Mouse (Mus musculus) midbrain, postnatal 0 days (tissue): ENCODE measurements around the gene Tbc1d1. TPM values are rescaled to one million over a fixed set of nuclear protein-coding genes. Genes with fewer than 3 reads are reported as not detected.

Experiments used
- ATAC-seq: fragments of 200-750 bp; cut with Nextera tagmentation; 2 replicates; pipeline ENCODE4 v1.8.0; 2017; ENCODE audit warnings: moderate number of reproducible peaks, mild to moderate bottlenecking, moderate TSS enrichment, moderate library complexity; ENCODE audit not compliant: low FRiP score
- DNase-seq: peaks from one replicate; pipeline ENCODE4 v3.0.0-alpha.2; 2015; ENCODE audit warnings: low spot score
- H3K27ac ChIP-seq: fragments of 300-500 bp; sonication (generic); 2 replicates; pipeline ENCODE4 v1.5.1; 2014; ENCODE audit warnings: low read depth, mild to moderate bottlenecking, low read length, mixed read lengths
- H3K27me3 ChIP-seq: fragments of 300-500 bp; sonication (generic); 2 replicates; pipeline ENCODE4 v1.6.1; 2014; ENCODE audit warnings: low read length, control low read depth, mixed read lengths; ENCODE audit not compliant: insufficient read depth
- H3K36me3 ChIP-seq: fragments of 300-500 bp; sonication (generic); 2 replicates; pipeline ENCODE4 v1.6.1; 2014; ENCODE audit warnings: low read length, control low read depth, mixed read lengths; ENCODE audit not compliant: insufficient read depth
- H3K4me1 ChIP-seq: fragments of 300-500 bp; sonication (generic); 2 replicates; pipeline ENCODE4 v1.6.1; 2014; ENCODE audit warnings: mild to moderate bottlenecking, control low read depth, antibody characterized with exemption, low read length, mixed read lengths; ENCODE audit not compliant: insufficient read depth
- H3K4me2 ChIP-seq: fragments of 300-500 bp; sonication (generic); 2 replicates; pipeline ENCODE4 v1.6.1; 2014; ENCODE audit warnings: low read depth, mild to moderate bottlenecking, low read length, mixed read lengths; ENCODE audit not compliant: poor library complexity, severe bottlenecking
- H3K4me3 ChIP-seq: fragments of 300-500 bp; sonication (generic); 2 replicates; pipeline ENCODE4 v1.5.1; 2014; ENCODE audit warnings: low read depth, mild to moderate bottlenecking, low read length, moderate library complexity
- H3K9ac ChIP-seq: fragments of 300-500 bp; sonication (generic); replicated peaks from 2 replicates; pipeline ENCODE4 v1.6.1; 2014; ENCODE audit warnings: mild to moderate bottlenecking, low read length, moderate library complexity, mixed read lengths; ENCODE audit not compliant: poor library complexity, severe bottlenecking
- H3K9me3 ChIP-seq: fragments of 300-500 bp; sonication (generic); 2 replicates; pipeline ENCODE4 v1.6.1; 2016; ENCODE audit warnings: low read length, control low read depth
- CTCF ChIP-seq: IDR thresholded peaks from 2 replicates; pipeline ENCODE4 v1.5.1; 2016; ENCODE audit warnings: antibody characterized with exemption, mild to moderate bottlenecking
- WGBS: fragments of 180-500 bp; shearing (Covaris S2); extraction: QIAGEN DNeasy Blood & Tissue Kit; methylation state at CpG from one replicate; pipeline ENCODE4 v1.1.7; 2014; 5-methylcytosine and 5-hydroxymethylcytosine counted together
- polyA plus RNA-seq: library from polyadenylated mRNA; unstranded; fragments of >200 nt; fragmentation: Nextera tagmentation; extraction: Ambion mirVana; gene quantifications from 2 replicates; pipeline ENCODE4 v1.2.1, GENCODE M21; 2015
- total RNA-seq: library from RNA; depleted of rRNA; stranded (reverse); fragments of >200 nt; gene quantifications from 2 replicates; pipeline ENCODE4 v1.2.3, GENCODE M21; 2014

The Tbc1d1 gene
- total and polyA plus RNA-seq, 2 experiments from 2014 or later: 5.6 to 11.3 TPM

DNA sequence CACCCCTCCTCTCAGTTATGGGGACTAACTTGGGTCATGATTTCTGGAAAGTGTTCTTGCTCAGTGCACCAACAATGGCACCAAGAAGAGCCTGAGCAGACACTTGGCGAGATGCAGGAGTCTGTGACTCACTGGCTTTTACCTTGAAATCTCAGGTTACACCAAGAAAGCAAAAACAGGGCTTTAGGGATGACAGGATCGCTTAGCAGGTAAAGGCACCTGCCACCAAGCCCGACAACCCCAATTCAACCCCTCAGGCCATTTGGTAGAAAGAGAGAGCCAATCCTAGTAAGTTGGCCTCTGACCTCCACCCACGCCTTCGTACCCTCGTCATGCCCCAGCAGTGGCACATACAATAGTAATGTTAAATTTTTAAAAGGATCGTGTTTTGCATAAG lies 62.5 kb downstream of the Tbc1d1 start:
- TF ChIP-seq CTCF: no peak
- WGBS: 84% methylated on average over 7 of the region's 7 CpGs
- no peaks in the 10 kb centered on the region for H3K9me3 ChIP-seq
- no peak overlapping the region for H3K4me3 ChIP-seq
- H3K27ac ChIP-seq: no peak overlapping the region
- ATAC-seq (no peak), DNase-seq (no peak)
- H3K27me3 ChIP-seq: no peaks in the 10 kb centered on the region
- no peaks in the 10 kb centered on the region for H3K36me3 ChIP-seq
- H3K4me2 ChIP-seq: no peak overlapping the region
- H3K9ac ChIP-seq: no peak overlapping the region
- H3K4me1 ChIP-seq: no peaks in the 10 kb centered on the region

DNA sequence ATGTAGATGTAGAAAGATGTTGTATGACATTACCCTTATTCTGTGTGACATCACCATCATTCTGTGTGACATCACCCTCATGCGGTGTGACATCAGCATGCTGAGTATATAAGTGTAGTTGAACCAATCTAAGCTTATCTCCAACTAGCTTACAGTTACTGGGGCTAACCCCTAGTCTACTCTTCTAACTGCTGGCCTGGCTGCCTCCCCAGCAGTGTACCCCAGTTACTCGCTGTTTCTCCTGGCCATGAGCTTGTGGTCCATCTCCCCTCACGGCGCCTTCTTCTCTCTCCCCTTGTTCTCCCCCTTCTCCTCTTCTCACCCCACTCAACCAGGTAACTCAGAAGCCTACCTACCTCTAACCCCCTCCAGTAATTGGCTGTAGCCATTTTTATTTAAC lies 64.7 kb downstream of the Tbc1d1 start:
- no peak for TF ChIP-seq CTCF
- H3K9me3 ChIP-seq: no peaks in the 10 kb centered on the region
- no peaks in the 10 kb centered on the region for H3K36me3 ChIP-seq
- ATAC-seq: no peak
- WGBS: 95% methylated on average over 4 of the region's 4 CpGs
- H3K27me3 ChIP-seq: no peaks in the 10 kb centered on the region
- H3K4me1 ChIP-seq: no peaks in the 10 kb centered on the region
- no peak overlapping the region for H3K9ac ChIP-seq
- no peak overlapping the region for H3K27ac ChIP-seq
- no peak for DNase-seq
- no peak overlapping the region for H3K4me2 ChIP-seq
- no peak overlapping the region for H3K4me3 ChIP-seq

DNA sequence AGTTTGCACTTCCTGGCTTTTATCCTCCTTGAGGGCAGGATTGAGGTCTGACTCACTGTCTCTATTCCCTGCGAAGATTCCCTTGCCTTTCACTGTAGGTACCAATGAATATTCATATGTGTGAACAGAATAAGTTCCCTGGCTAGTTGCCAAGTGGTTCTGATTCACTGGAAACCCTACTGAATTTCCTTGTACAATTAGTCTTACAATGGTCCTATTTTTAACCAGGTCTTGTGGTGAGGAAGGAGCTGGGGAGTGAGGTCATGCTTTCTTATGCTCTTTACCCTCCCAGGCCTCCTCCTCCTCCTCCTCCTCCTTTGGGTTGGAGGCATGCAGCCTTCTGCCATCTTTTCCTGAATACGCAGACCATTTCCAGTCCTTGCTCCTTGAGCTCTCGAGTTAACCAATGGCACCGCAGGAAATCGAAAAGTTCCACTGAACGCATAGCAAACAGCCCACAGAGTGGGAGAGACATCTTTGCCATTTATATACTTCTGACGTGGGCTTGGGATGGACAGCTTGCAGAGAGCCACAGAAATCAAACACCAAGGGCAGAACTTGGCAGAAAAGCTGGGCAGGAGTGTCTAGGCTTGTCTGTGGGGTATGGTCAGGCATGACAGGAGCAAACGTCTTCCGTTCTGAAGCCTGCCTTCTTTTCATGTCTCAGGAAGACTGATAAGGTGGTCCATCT lies 68.8 kb downstream of the Tbc1d1 start:
- WGBS: 63% methylated on average over 9 of the region's 9 CpGs
- peak; percentile 56 for DNase-seq
- Histone ChIP-seq H3K36me3 (no peaks in the 10 kb centered on the region), H3K4me2 (no peak overlapping the region), H3K4me1 (no peaks in the 10 kb centered on the region), H3K27ac (no peak overlapping the region), H3K9ac (no peak overlapping the region), H3K27me3 (no peaks in the 10 kb centered on the region), H3K4me3 (no peak overlapping the region), H3K9me3 (no peaks in the 10 kb centered on the region)
- no peak for TF ChIP-seq CTCF
- ATAC-seq: no peak

DNA sequence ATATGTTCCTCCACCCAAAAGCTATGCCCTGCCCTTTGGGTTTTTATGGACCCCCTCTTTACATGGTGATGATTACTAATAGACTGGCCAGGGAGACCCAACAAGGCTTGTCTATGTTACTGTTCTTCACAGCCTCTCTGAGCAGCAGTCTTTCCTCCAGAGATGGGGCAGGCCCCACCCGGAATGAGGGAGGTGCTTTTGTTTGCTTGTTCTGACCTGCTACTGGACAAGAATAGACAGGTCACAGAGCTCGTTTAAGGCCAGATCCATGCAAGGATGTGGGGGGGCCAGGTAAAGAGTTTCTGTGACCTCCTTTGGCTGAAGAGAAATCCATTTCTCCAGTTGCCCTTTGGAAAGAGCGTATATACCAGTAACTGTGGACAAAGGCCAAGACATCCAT lies 72.1 kb downstream of the Tbc1d1 start:
- TF ChIP-seq CTCF: no peak
- no peak for DNase-seq

DNA sequence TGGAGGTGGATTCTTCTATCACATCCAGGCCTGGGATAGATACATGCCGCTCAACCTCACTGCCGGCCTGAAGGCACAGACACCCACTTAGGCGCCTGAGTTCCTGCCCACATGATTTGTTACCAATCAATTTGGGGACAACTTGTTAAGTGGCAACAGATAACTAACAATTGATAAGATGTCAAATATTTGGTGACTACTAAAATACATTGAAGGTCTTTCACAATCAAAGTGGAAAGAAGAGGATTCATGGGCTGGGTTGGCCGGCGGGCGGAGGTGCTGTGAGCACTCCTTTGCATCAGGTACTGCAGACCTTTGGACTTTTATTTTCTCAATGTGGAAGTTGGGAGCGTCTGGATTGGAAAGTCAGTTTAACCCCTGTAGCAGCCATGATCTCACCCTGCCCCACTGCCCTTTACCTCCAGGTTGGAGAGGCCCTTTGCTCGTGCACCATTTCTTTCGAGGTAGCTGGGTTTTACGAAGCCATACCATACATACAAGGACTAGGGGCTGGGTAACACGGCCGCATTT lies 73.3 kb downstream of the Tbc1d1 start:
- DNase-seq (no peak), ATAC-seq (no peak)
- Histone ChIP-seq H3K4me1 (no peaks in the 10 kb centered on the region), H3K4me2 (peak overlapping the region; percentile 100), H3K27me3 (no peaks in the 10 kb centered on the region), H3K4me3 (peak overlapping the region; percentile 69), H3K9me3 (no peaks in the 10 kb centered on the region), H3K27ac (no peak overlapping the region), H3K9ac (no peak overlapping the region), H3K36me3 (no peaks in the 10 kb centered on the region)
- WGBS: 46% methylated on average over 12 of the region's 12 CpGs
- TF ChIP-seq CTCF: no peak

More for the DNA sequence above, 72.1 kb downstream of the Tbc1d1 start:
- Histone ChIP-seq H3K27ac (no peak overlapping the region), H3K4me3 (no peak overlapping the region), H3K4me2 (no peak overlapping the region), H3K4me1 (no peaks in the 10 kb centered on the region), H3K9ac (no peak overlapping the region), H3K9me3 (no peaks in the 10 kb centered on the region), H3K36me3 (no peaks in the 10 kb centered on the region), H3K27me3 (no peaks in the 10 kb centered on the region)
- 83% methylated on average over 3 of the region's 3 CpGs for WGBS
- no peak for ATAC-seq

DNA sequence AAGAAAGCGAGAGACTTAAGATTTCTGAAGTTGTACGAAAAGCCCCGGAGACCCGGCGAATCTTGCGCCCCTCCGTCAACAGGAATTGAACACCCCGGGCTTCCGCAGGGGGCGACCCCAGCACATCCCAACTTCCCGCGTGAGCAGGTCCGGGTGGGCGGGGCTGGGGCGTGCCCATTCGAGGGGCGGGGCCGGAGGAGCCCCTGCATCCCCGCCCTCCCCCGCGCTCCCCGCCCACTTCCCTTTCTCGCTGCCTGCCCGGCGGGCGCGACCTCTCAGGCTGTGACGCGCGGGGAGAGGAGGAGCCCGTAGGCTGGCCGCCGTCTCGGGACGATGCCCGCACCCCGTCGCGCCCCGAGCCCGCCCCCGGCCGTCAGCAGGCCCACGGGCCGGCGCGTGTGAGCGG lies 74.0 kb downstream of the Tbc1d1 start:
- no peaks in the 10 kb centered on the region for H3K36me3 ChIP-seq
- H3K4me1 ChIP-seq: no peaks in the 10 kb centered on the region
- no peaks in the 10 kb centered on the region for H3K27me3 ChIP-seq
- WGBS: 1% methylated on average over 13 of the region's 48 CpGs
- no peaks in the 10 kb centered on the region for H3K9me3 ChIP-seq
- TF ChIP-seq CTCF: no peak
- peak; percentile 88 for ATAC-seq
- peak; percentile 88 for DNase-seq
- no peak overlapping the region for H3K27ac ChIP-seq
- H3K4me3 ChIP-seq: peak overlapping the region; percentile 69
- H3K9ac ChIP-seq: peak overlapping the region; percentile 62
- peak overlapping the region; percentile 100 for H3K4me2 ChIP-seq
